Mouse (Mus musculus) olfactory bulb, adult 2 months (tissue): Measurements from ENCODE around the gene Slc6a20b.

Experiments used
- CTCF ChIP-seq: fragments of 200-500 bp; IDR thresholded peaks from 2 replicates; pipeline ENCODE4 v1.5.1; 2012; ENCODE audit warnings: low read depth, mild to moderate bottlenecking, low read length, moderate library complexity; ENCODE audit not compliant: insufficient read depth
- POLR2A ChIP-seq: fragments of 200-500 bp; IDR thresholded peaks from 2 replicates; pipeline ENCODE4 v1.6.1; 2012; ENCODE audit warnings: mild to moderate bottlenecking, low read depth, low read length, moderate library complexity; ENCODE audit not compliant: insufficient read depth

GRCm38 (mm10) chr9:123625821-123626220 is 6.5 kb downstream of the Slc6a20b start:
- TF ChIP-seq POLR2A, result no peak
- no peak for TF ChIP-seq CTCF
